Mouse (Mus musculus): Measurements from ENCODE around the gene Lzts3. TPM values are rescaled to one million over a fixed set of nuclear protein-coding genes. Genes with fewer than 3 reads are reported as not detected.

Lzts3 gene
- polyA plus RNA-seq, 1 experiment from 2014 or later = 10.5 TPM

DNA sequence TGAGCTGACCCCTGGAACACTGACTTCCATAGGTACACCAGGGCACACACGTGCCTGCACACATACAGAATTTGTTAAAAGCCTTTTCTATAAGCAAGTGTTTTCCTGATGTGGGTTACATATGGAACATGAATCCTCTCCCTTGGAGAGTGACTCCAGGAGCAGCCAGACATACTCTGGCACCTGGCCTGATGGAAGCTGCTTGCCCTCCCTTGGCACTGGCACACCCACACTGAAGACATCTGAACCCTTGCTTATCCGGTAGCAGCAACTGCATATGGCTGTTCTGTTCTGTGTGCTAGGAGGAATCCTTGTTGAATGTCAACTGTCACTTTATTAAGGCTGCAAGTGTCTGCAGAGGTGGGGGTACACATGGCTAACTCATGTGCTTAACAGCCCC is 51.6 kb downstream of the Lzts3 start:
- H3K27me3 ChIP-seq = no peaks in the 10 kb centered on the region
- H3K9me3 ChIP-seq = no peaks in the 10 kb centered on the region
- no peak overlapping the region for H3K4me2 ChIP-seq
- no peaks in the 10 kb centered on the region for H3K4me1 ChIP-seq (replicated peaks)
- ATAC-seq (ENCODE audit: low FRiP score) = no peak
- WGBS = 93% methylated on average over 2 of the region's 2 CpGs
- H3K27ac ChIP-seq = no peak overlapping the region
- H3K36me3 ChIP-seq = peaks cover 42% of the 10 kb centered on the region
- H3K4me3 ChIP-seq = no peak overlapping the region
- H3K9ac ChIP-seq = no peak overlapping the region

GRCm38 (mm10) chr2:130589761-130590160 is 52.8 kb downstream of the Lzts3 start:
- WGBS = 100% methylated on average over 2 of the region's 2 CpGs
- H3K27me3 ChIP-seq = no peaks in the 10 kb centered on the region
- no peaks in the 10 kb centered on the region for H3K9me3 ChIP-seq
- no peak overlapping the region for H3K4me3 ChIP-seq
- no peak overlapping the region for H3K27ac ChIP-seq
- no peak overlapping the region for H3K9ac ChIP-seq
- no peak for ATAC-seq (ENCODE audit: low FRiP score)
- H3K4me2 ChIP-seq = no peak overlapping the region
- no peaks in the 10 kb centered on the region for H3K4me1 ChIP-seq (replicated peaks)
- H3K36me3 ChIP-seq = peaks cover 30% of the 10 kb centered on the region

- no peak for ATAC-seq (ENCODE audit: low FRiP score)
- H3K27me3 ChIP-seq = 0 out of 2 replicates have a peak, but pooled peaks cover 5% of the 10 kb centered on the region
- peaks cover 25% of the 10 kb centered on the region for H3K36me3 ChIP-seq
- H3K9me3 ChIP-seq = no peaks in the 10 kb centered on the region
- H3K9ac ChIP-seq = no peak overlapping the region
- H3K4me2 ChIP-seq = no peak overlapping the region
- no peaks in the 10 kb centered on the region for H3K4me1 ChIP-seq (replicated peaks)
- H3K27ac ChIP-seq = no peak overlapping the region
- WGBS = 58% methylated on average over 4 of the region's 4 CpGs
- H3K4me3 ChIP-seq = no peak overlapping the region
Measured at GRCm38 (mm10) chr2:130589157-130589556, 53.4 kb downstream of the Lzts3 start.

- no peak overlapping the region for H3K9ac ChIP-seq
- no peaks in the 10 kb centered on the region for H3K4me1 ChIP-seq (replicated peaks)
- no peak for ATAC-seq (ENCODE audit: low FRiP score)
- H3K27me3 ChIP-seq = peaks cover 9% of the 10 kb centered on the region
- H3K4me2 ChIP-seq = no peak overlapping the region
- H3K4me3 ChIP-seq = no peak overlapping the region
- H3K9me3 ChIP-seq = no peaks in the 10 kb centered on the region
- H3K27ac ChIP-seq = no peak overlapping the region
- WGBS = 85% methylated on average over 2 of the region's 2 CpGs
- H3K36me3 ChIP-seq = peaks cover 22% of the 10 kb centered on the region
Measured at GRCm38 (mm10) chr2:130588373-130588772, 54.2 kb downstream of the Lzts3 start.

GRCm38 (mm10) chr2:130586016-130586415 is 56.6 kb downstream of the Lzts3 start:
- Histone ChIP-seq H3K9me3 (no peaks in the 10 kb centered on the region), H3K4me3 (no peak overlapping the region), H3K27me3 (peaks cover 33% of the 10 kb centered on the region), H3K36me3 (peaks cover 10% of the 10 kb centered on the region), H3K4me2 (no peak overlapping the region), H3K9ac (no peak overlapping the region), H3K4me1 (replicated peaks) (peaks cover 3% of the 10 kb centered on the region), H3K27ac (no peak overlapping the region)
- WGBS = 87% methylated on average over 6 of the region's 6 CpGs
- ATAC-seq (ENCODE audit: low FRiP score) = no peak

DNA sequence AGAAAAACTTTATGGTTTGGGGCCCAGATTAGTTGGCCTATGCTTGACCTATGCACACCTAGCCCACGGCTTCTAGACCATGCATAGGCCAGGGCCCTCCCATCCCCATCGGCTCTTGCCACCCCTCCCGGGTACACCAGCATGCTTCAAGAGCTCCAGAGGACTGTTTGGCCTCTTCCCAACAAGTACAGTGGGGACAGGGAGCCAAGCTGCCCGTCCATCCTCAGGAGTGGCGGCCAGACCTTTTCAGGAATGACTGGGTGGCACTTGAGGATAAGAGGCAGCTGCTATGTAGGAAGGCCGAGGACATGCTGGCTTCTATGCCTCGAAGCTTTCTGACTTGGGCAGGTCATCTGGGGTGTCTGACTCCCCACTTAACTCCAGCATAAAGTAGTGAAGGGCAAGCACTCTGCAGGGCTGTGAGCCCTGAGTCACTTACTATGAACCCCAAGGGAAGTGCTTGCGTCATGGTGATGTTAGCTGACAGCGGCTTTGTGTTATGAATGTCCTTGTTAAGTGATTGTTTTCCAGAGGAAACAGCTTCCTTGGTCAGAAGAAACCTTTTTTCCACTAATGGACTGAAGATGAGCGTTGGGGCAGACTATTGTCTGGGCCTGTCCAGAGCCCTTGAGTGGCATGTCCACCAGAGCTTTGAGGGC is 58.6 kb downstream of the Lzts3 start:
- Histone ChIP-seq H3K9me3 (no peaks in the 10 kb centered on the region), H3K4me3 (no peak overlapping the region), H3K27ac (no peak overlapping the region), H3K36me3 (no peaks in the 10 kb centered on the region), H3K4me2 (no peak overlapping the region), H3K4me1 (replicated peaks) (peaks cover 12% of the 10 kb centered on the region), H3K9ac (no peak overlapping the region), H3K27me3 (peaks cover 53% of the 10 kb centered on the region)
- no peak for ATAC-seq (ENCODE audit: low FRiP score)
- WGBS = 79% methylated on average over 10 of the region's 10 CpGs

Other genes with a start within 250 kb of the Lzts3 start
- gene Cpxm1, start 245.2 kb downstream of the Lzts3 start, polyA plus RNA-seq (2015; fragmentation: Nextera tagmentation; extraction: Ambion mirVana) = 29.0 and 32.6 TPM in 2 replicates
- gene Gm28372, start 237.6 kb downstream of the Lzts3 start, polyA plus RNA-seq (2015; fragmentation: Nextera tagmentation; extraction: Ambion mirVana) = 0.16 TPM in 1 of 2 replicates, not detected in the other
- 0.68 and 0.83 TPM in 2 replicates for gene 1700020A23Rik, start 237.5 kb downstream of the Lzts3 start, polyA plus RNA-seq (2015; fragmentation: Nextera tagmentation; extraction: Ambion mirVana)
- gene Tmem239, start 236.3 kb downstream of the Lzts3 start, polyA plus RNA-seq (2015; fragmentation: Nextera tagmentation; extraction: Ambion mirVana) = 0.23 and 0.38 TPM in 2 replicates
- gene Vps16, start 218.5 kb downstream of the Lzts3 start, polyA plus RNA-seq (2015; fragmentation: Nextera tagmentation; extraction: Ambion mirVana) = 99.9 and 113 TPM in 2 replicates
- 12.0 and 12.2 TPM in 2 replicates for gene Pced1a, start 218.1 kb downstream of the Lzts3 start, polyA plus RNA-seq (2015; fragmentation: Nextera tagmentation; extraction: Ambion mirVana)
- gene Ptpra, start 192.5 kb downstream of the Lzts3 start, polyA plus RNA-seq (2015; fragmentation: Nextera tagmentation; extraction: Ambion mirVana) = 123 and 126 TPM in 2 replicates
- gene Mrps26, start 79.1 kb downstream of the Lzts3 start, polyA plus RNA-seq (2015; fragmentation: Nextera tagmentation; extraction: Ambion mirVana) = 83.9 and 88.8 TPM in 2 replicates
- gene Oxt, start 66.6 kb downstream of the Lzts3 start, polyA plus RNA-seq (2015; fragmentation: Nextera tagmentation; extraction: Ambion mirVana) = not detected in 2 replicates
- not detected in 2 replicates for gene Avp, start 60.2 kb downstream of the Lzts3 start, polyA plus RNA-seq (2015; fragmentation: Nextera tagmentation; extraction: Ambion mirVana)
- 11.7 and 12.9 TPM in 2 replicates for gene Fastkd5, start 12.8 kb downstream of the Lzts3 start, polyA plus RNA-seq (2015; fragmentation: Nextera tagmentation; extraction: Ambion mirVana)
- gene Ubox5, start 12.8 kb downstream of the Lzts3 start, polyA plus RNA-seq (2015; fragmentation: Nextera tagmentation; extraction: Ambion mirVana) = 11.5 and 11.8 TPM in 2 replicates
- 72.0 and 74.1 TPM in 2 replicates for gene Ddrgk1, start 21.9 kb upstream of the Lzts3 start, polyA plus RNA-seq (2015; fragmentation: Nextera tagmentation; extraction: Ambion mirVana)
- 141 and 143 TPM in 2 replicates for gene Itpa, start 24.8 kb upstream of the Lzts3 start, polyA plus RNA-seq (2015; fragmentation: Nextera tagmentation; extraction: Ambion mirVana)
- 0.32 and 1.1 TPM in 2 replicates for gene Slc4a11, start 54.7 kb upstream of the Lzts3 start, polyA plus RNA-seq (2015; fragmentation: Nextera tagmentation; extraction: Ambion mirVana)